Comparison of ENCODE assay signal across 7 mouse cellular contexts in genomic region chr9:99799387-99800021, GRCm38 (mm10).
DNase-seq lines count a peak whose midpoint lies in the region; ATAC-seq lines count a peak whose summit lies in the region.

No protein-coding gene starts in this region.

- WGBS in embryonic facial prominence, embryonic 12.5 days, result 1% methylated on average over 16 of the region's 16 CpGs
- WGBS in hindbrain, embryonic 13.5 days, result under 1% methylated on average over 16 of the region's 16 CpGs
- 5% methylated on average over 16 of the region's 16 CpGs for WGBS in liver, embryonic 15.5 days (ENCODE audit: insufficient replicate concordance)

- ATAC-seq in embryonic facial prominence, embryonic 12.5 days (ENCODE audit: insufficient number of reproducible peaks, insufficient read depth, low FRiP score, low TSS enrichment), result peak; percentile 89
- ATAC-seq in hindbrain, embryonic 13.5 days (ENCODE audit: low FRiP score), result peak; percentile 92
- no peak for ATAC-seq in liver, embryonic 15.5 days (ENCODE audit: insufficient read depth)

- H3K4me1 ChIP-seq in embryonic facial prominence, embryonic 12.5 days, result peaks cover 6% of the 10 kb centered on the region
- peaks cover 35% of the 10 kb centered on the region for H3K4me1 ChIP-seq in hindbrain, embryonic 13.5 days (replicated peaks)
- no peaks in the 10 kb centered on the region for H3K4me1 ChIP-seq in liver, embryonic 15.5 days (replicated peaks)

- DNase-seq in layer of hippocampus, postnatal 25 days (ENCODE audit: extremely low spot score in 1 of 2, low spot score in 1 of 2), result peak; percentile 4 to 17
- DNase-seq in layer of hippocampus, adult 11-12 months (ENCODE audit: low spot score), result no peak
- DNase-seq in right cerebral cortex, postnatal 25 days, result peak; percentile 15
- no peak for DNase-seq in thymus, postnatal 14 days

- peak overlapping the region; percentile 32 for H3K4me3 ChIP-seq in embryonic facial prominence, embryonic 12.5 days
- peak overlapping the region; percentile 34 for H3K4me3 ChIP-seq in hindbrain, embryonic 13.5 days
- 0 out of 2 replicates have a peak overlapping the region, but pooled peaks have one; percentile 4 for H3K4me3 ChIP-seq in liver, embryonic 15.5 days (replicated peaks)

- peak overlapping the region; percentile 7; the same call in 1 of the 2 replicates for H3K27ac ChIP-seq in embryonic facial prominence, embryonic 12.5 days
- peak overlapping the region; percentile 70 for H3K27ac ChIP-seq in hindbrain, embryonic 13.5 days
- no peak overlapping the region for H3K27ac ChIP-seq in liver, embryonic 15.5 days (replicated peaks)

- H3K4me2 ChIP-seq in embryonic facial prominence, embryonic 12.5 days (replicated peaks), result peak overlapping the region; percentile 57
- peak overlapping the region; percentile 60 for H3K4me2 ChIP-seq in hindbrain, embryonic 13.5 days
- peak overlapping the region; percentile 34 for H3K4me2 ChIP-seq in liver, embryonic 15.5 days

- H3K9ac ChIP-seq in embryonic facial prominence, embryonic 12.5 days, result peak overlapping the region; percentile 24; the same call in 1 of the 2 replicates
- H3K9ac ChIP-seq in hindbrain, embryonic 13.5 days, result peak overlapping the region; percentile 53
- no peak overlapping the region for H3K9ac ChIP-seq in liver, embryonic 15.5 days

- 0 out of 2 replicates have a peak, but pooled peaks cover 4% of the 10 kb centered on the region for H3K27me3 ChIP-seq in embryonic facial prominence, embryonic 12.5 days
- H3K27me3 ChIP-seq in hindbrain, embryonic 13.5 days, result peaks cover 33% of the 10 kb centered on the region
- H3K27me3 ChIP-seq in liver, embryonic 15.5 days, result peaks cover 7% of the 10 kb centered on the region

- H3K36me3 ChIP-seq in embryonic facial prominence, embryonic 12.5 days, result no peaks in the 10 kb centered on the region
- H3K36me3 ChIP-seq in hindbrain, embryonic 13.5 days, result no peaks in the 10 kb centered on the region
- H3K36me3 ChIP-seq in liver, embryonic 15.5 days (replicated peaks), result no peaks in the 10 kb centered on the region

- H3K9me3 ChIP-seq in embryonic facial prominence, embryonic 12.5 days, result no peaks in the 10 kb centered on the region
- no peaks in the 10 kb centered on the region for H3K9me3 ChIP-seq in hindbrain, embryonic 13.5 days
- H3K9me3 ChIP-seq in liver, embryonic 15.5 days (replicated peaks), result no peaks in the 10 kb centered on the region

Comparison
In these comparisons a context has a peak if more than half of its experiments do, and no peak if none do; other contexts are left out.
1. DNase-seq: peak in layer of hippocampus, postnatal 25 days (2 of 2) and right cerebral cortex, postnatal 25 days (single experiment); none in layer of hippocampus, adult 11-12 months (single experiment) and thymus, postnatal 14 days (single experiment).
2. Peak in every context shown above with its lines, with median percentiles within 50 percentile points of each other: H3K4me2 ChIP-seq and H3K4me3 ChIP-seq.